15 mouse cellular contexts compared by ENCODE assay signal in genomic region chr4:153019211-153019610, GRCm38 (mm10).
DNase-seq lines count a peak whose midpoint lies in the region; ATAC-seq and TF ChIP-seq lines count a peak whose summit lies in the region.
"Had no signal": no experiment of that assay in that cellular context is flagged by ENCODE, and none has a peak within 500 bp of the region (broad histone marks: within the 10 kb centered on the region; RNA-seq: fewer than 3 reads in every experiment).

No protein-coding gene starts in this region.

- no peaks in the 10 kb centered on the region for H3K9me3 ChIP-seq in hindbrain, embryonic 13.5 days
- H3K9me3 ChIP-seq in hindbrain, embryonic 14.5 days (ENCODE audit: control insufficient read depth, low read length) = no peaks in the 10 kb centered on the region
- H3K9me3 ChIP-seq in midbrain, embryonic 12.5 days = no peaks in the 10 kb centered on the region
- no peaks in the 10 kb centered on the region for H3K9me3 ChIP-seq in midbrain, embryonic 16.5 days (replicated peaks; ENCODE audit: control insufficient read depth, low read length, poor library complexity, severe bottlenecking)
- H3K9me3 ChIP-seq in kidney, postnatal 0 days (replicated peaks; ENCODE audit: low read length) = no peaks in the 10 kb centered on the region
- H3K9me3 ChIP-seq in neural tube, embryonic 15.5 days (replicated peaks) = no peaks in the 10 kb centered on the region
- H3K9me3 ChIP-seq: limb, embryonic 10.5 days; liver, embryonic 15.5 days had no signal

- H3K9ac ChIP-seq in hindbrain, embryonic 13.5 days = no peak overlapping the region
- no peak overlapping the region for H3K9ac ChIP-seq in hindbrain, embryonic 14.5 days
- H3K9ac ChIP-seq in midbrain, embryonic 12.5 days (replicated peaks) = no peak overlapping the region
- H3K9ac ChIP-seq in midbrain, embryonic 16.5 days (ENCODE audit: low read depth, low read length) = no peak overlapping the region
- H3K9ac ChIP-seq in kidney, postnatal 0 days (ENCODE audit: low read depth, low read length) = no peak overlapping the region
- 0 out of 2 replicates have a peak overlapping the region, but pooled peaks have one; percentile 10 for H3K9ac ChIP-seq in neural tube, embryonic 15.5 days (replicated peaks)
- H3K9ac ChIP-seq: liver, embryonic 15.5 days had no signal

- no peaks in the 10 kb centered on the region for H3K36me3 ChIP-seq in hindbrain, embryonic 13.5 days
- H3K36me3 ChIP-seq in hindbrain, embryonic 14.5 days (replicated peaks; ENCODE audit: control insufficient read depth, insufficient read depth) = no peaks in the 10 kb centered on the region
- no peaks in the 10 kb centered on the region for H3K36me3 ChIP-seq in midbrain, embryonic 12.5 days
- H3K36me3 ChIP-seq in midbrain, embryonic 16.5 days (ENCODE audit: control insufficient read depth, insufficient read depth, low read length) = no peaks in the 10 kb centered on the region
- H3K36me3 ChIP-seq in kidney, postnatal 0 days (ENCODE audit: insufficient read depth, low read length) = no peaks in the 10 kb centered on the region
- no peaks in the 10 kb centered on the region for H3K36me3 ChIP-seq in neural tube, embryonic 15.5 days
- H3K36me3 ChIP-seq: limb, embryonic 10.5 days; liver, embryonic 15.5 days had no signal

- H3K27ac ChIP-seq in hindbrain, embryonic 13.5 days = peak overlapping the region; percentile 59
- no peak overlapping the region for H3K27ac ChIP-seq in hindbrain, embryonic 14.5 days
- 0 out of 2 replicates have a peak overlapping the region, but pooled peaks have one; percentile 56 for H3K27ac ChIP-seq in midbrain, embryonic 12.5 days (replicated peaks)
- no peak overlapping the region for H3K27ac ChIP-seq in midbrain, embryonic 16.5 days (ENCODE audit: low read length)
- H3K27ac ChIP-seq in kidney, postnatal 0 days = no peak overlapping the region
- H3K27ac ChIP-seq in neural tube, embryonic 15.5 days (replicated peaks) = peak overlapping the region; percentile 58; the same call in 1 of the 2 replicates
- H3K27ac ChIP-seq: limb, embryonic 10.5 days; liver, embryonic 15.5 days had no signal

- H3K4me2 ChIP-seq in hindbrain, embryonic 13.5 days = 0 out of 2 replicates have a peak overlapping the region, but pooled peaks have one; percentile 23
- no peak overlapping the region for H3K4me2 ChIP-seq in hindbrain, embryonic 14.5 days (replicated peaks)
- no peak overlapping the region for H3K4me2 ChIP-seq in midbrain, embryonic 12.5 days (replicated peaks)
- no peak overlapping the region; the same call in 1 of the 2 replicates for H3K4me2 ChIP-seq in midbrain, embryonic 16.5 days (ENCODE audit: low read length)
- H3K4me2 ChIP-seq in kidney, postnatal 0 days (ENCODE audit: low read length) = peak overlapping the region; percentile 52
- H3K4me2 ChIP-seq in neural tube, embryonic 15.5 days = peak overlapping the region; percentile 43
- H3K4me2 ChIP-seq: heart, embryonic 11.5 days; liver, embryonic 15.5 days had no signal

- no peak overlapping the region for H3K4me3 ChIP-seq in hindbrain, embryonic 13.5 days
- no peak overlapping the region for H3K4me3 ChIP-seq in hindbrain, embryonic 14.5 days (replicated peaks; ENCODE audit: low read length)
- H3K4me3 ChIP-seq in midbrain, embryonic 12.5 days = no peak overlapping the region
- H3K4me3 ChIP-seq in midbrain, embryonic 16.5 days (ENCODE audit: low read depth, low read length) = no peak overlapping the region
- 0 out of 2 replicates have a peak overlapping the region, but pooled peaks have one; percentile 4 for H3K4me3 ChIP-seq in kidney, postnatal 0 days (replicated peaks; ENCODE audit: low read depth, low read length)
- H3K4me3 ChIP-seq in neural tube, embryonic 15.5 days (replicated peaks) = no peak overlapping the region
- H3K4me3 ChIP-seq: erythroblast, embryonic 14.5 days; limb, embryonic 10.5 days; liver, embryonic 15.5 days had no signal

- ATAC-seq in hindbrain, embryonic 13.5 days (ENCODE audit: low FRiP score) = no peak
- ATAC-seq in hindbrain, embryonic 14.5 days (ENCODE audit: low FRiP score) = no peak
- ATAC-seq in midbrain, embryonic 12.5 days (ENCODE audit: low FRiP score, low read depth) = no peak
- no peak for ATAC-seq in midbrain, embryonic 16.5 days
- ATAC-seq in kidney, postnatal 0 days (replicated peaks; ENCODE audit: low FRiP score, low read depth) = peak; percentile 95
- 0 out of 2 replicates have a peak, but pooled peaks have one; percentile 3 for ATAC-seq in neural tube, embryonic 15.5 days (ENCODE audit: low FRiP score)

- H3K27me3 ChIP-seq in hindbrain, embryonic 13.5 days = no peaks in the 10 kb centered on the region
- no peaks in the 10 kb centered on the region for H3K27me3 ChIP-seq in hindbrain, embryonic 14.5 days (ENCODE audit: control insufficient read depth, insufficient read depth, low read length)
- 0 out of 2 replicates have a peak, but pooled peaks cover 2% of the 10 kb centered on the region for H3K27me3 ChIP-seq in midbrain, embryonic 12.5 days
- no peaks in the 10 kb centered on the region for H3K27me3 ChIP-seq in midbrain, embryonic 16.5 days (ENCODE audit: control insufficient read depth, insufficient read depth, low read depth, low read length)
- H3K27me3 ChIP-seq in kidney, postnatal 0 days (ENCODE audit: insufficient read depth, low read length) = no peaks in the 10 kb centered on the region
- H3K27me3 ChIP-seq in neural tube, embryonic 15.5 days (replicated peaks) = no peaks in the 10 kb centered on the region
- H3K27me3 ChIP-seq: liver, embryonic 15.5 days had no signal

- DNase-seq in hindbrain, embryonic 14.5 days (ENCODE audit: low spot score) = no peak
- peak; percentile 43 for DNase-seq in kidney, postnatal 0 days (ENCODE audit: low spot score)
- DNase-seq in cerebellum, adult 18-20 months = no peak
- no peak for DNase-seq in adrenal gland, postnatal 10 days
- DNase-seq: cerebellum, adult 11 months; right cerebral cortex, adult 18-20 months; thymus, adult 18-20 months had no signal

- 70% methylated on average over 10 of the region's 10 CpGs for WGBS in hindbrain, embryonic 13.5 days
- WGBS in hindbrain, embryonic 14.5 days = 68% methylated on average over 10 of the region's 10 CpGs
- WGBS in midbrain, embryonic 12.5 days = 86% methylated on average over 10 of the region's 10 CpGs
- 81% methylated on average over 10 of the region's 10 CpGs for WGBS in midbrain, embryonic 16.5 days
- WGBS in kidney, postnatal 0 days = 47% methylated on average over 10 of the region's 10 CpGs
- 63% methylated on average over 10 of the region's 10 CpGs for WGBS in neural tube, embryonic 15.5 days

- no peak for TF ChIP-seq CTCF in kidney, postnatal 0 days (IDR thresholded peaks at IDR 0.05; ENCODE audit: low read depth)

- H3K4me1 ChIP-seq in hindbrain, embryonic 13.5 days (replicated peaks) = peaks cover 22% of the 10 kb centered on the region
- H3K4me1 ChIP-seq in hindbrain, embryonic 14.5 days (replicated peaks; ENCODE audit: control insufficient read depth, insufficient read depth, low read length) = 0 out of 2 replicates have a peak, but pooled peaks cover 3% of the 10 kb centered on the region
- peaks cover 17% of the 10 kb centered on the region for H3K4me1 ChIP-seq in midbrain, embryonic 12.5 days
- H3K4me1 ChIP-seq in midbrain, embryonic 16.5 days (ENCODE audit: control insufficient read depth, insufficient read depth, low read length) = peaks cover 11% of the 10 kb centered on the region; the same call in 1 of the 2 replicates
- H3K4me1 ChIP-seq in kidney, postnatal 0 days (replicated peaks; ENCODE audit: insufficient read depth, low read length) = no peaks in the 10 kb centered on the region
- peaks cover 23% of the 10 kb centered on the region for H3K4me1 ChIP-seq in neural tube, embryonic 15.5 days
- H3K4me1 ChIP-seq: liver, embryonic 15.5 days had no signal

Comparison
In these comparisons a context has a peak if more than half of its experiments do, and no peak if none do; other contexts are left out.
1. H3K27ac ChIP-seq: peak in hindbrain, embryonic 13.5 days (single experiment), midbrain, embryonic 12.5 days (single experiment) and neural tube, embryonic 15.5 days (single experiment); none in hindbrain, embryonic 14.5 days (single experiment), midbrain, embryonic 16.5 days (single experiment) and kidney, postnatal 0 days (single experiment).
2. H3K4me2 ChIP-seq: peak in hindbrain, embryonic 13.5 days (single experiment), kidney, postnatal 0 days (single experiment) and neural tube, embryonic 15.5 days (single experiment); none in hindbrain, embryonic 14.5 days (single experiment), midbrain, embryonic 12.5 days (single experiment) and midbrain, embryonic 16.5 days (single experiment).
3. ATAC-seq: peak in kidney, postnatal 0 days (single experiment) and neural tube, embryonic 15.5 days (single experiment); none in hindbrain, embryonic 13.5 days (single experiment), hindbrain, embryonic 14.5 days (single experiment), midbrain, embryonic 12.5 days (single experiment) and midbrain, embryonic 16.5 days (single experiment).